Mouse (Mus musculus) embryonic fibroblast, embryonic 13.5 days (primary cell): ENCODE measurements around the gene Eml4. TPM values are rescaled to one million over a fixed set of nuclear protein-coding genes. Genes with fewer than 3 reads are reported as not detected.

Source experiments
- H3K27ac ChIP-seq: 2 replicates; pipeline ENCODE4 v1.5.1; 2012; ENCODE audit warnings: low read length, control low read depth, inconsistent platforms; ENCODE audit not compliant: insufficient read depth
- H3K4me1 ChIP-seq: 2 replicates; pipeline ENCODE4 v1.6.1; 2011; ENCODE audit warnings: low read length; ENCODE audit not compliant: control insufficient read depth, insufficient read depth
- H3K4me3 ChIP-seq: 2 replicates; pipeline ENCODE4 v1.5.1; 2011; ENCODE audit warnings: mild to moderate bottlenecking, control low read depth, low read length; ENCODE audit not compliant: insufficient read depth
- CTCF ChIP-seq: IDR thresholded peaks from 2 replicates; pipeline ENCODE4 v1.5.1; 2011; ENCODE audit warnings: mild to moderate bottlenecking, control low read depth, low read length, moderate library complexity, borderline replicate concordance; ENCODE audit not compliant: insufficient read depth
- POLR2A ChIP-seq: IDR thresholded peaks from 2 replicates; pipeline ENCODE4 v1.6.1; 2011; ENCODE audit warnings: low read depth, mild to moderate bottlenecking, control low read depth, low read length, moderate library complexity
- polyA plus RNA-seq: library from polyadenylated mRNA; stranded (reverse); fragments of >200 nt; gene quantifications from 2 replicates; pipeline ENCODE4 v1.2.4, GENCODE M21; 2011; ENCODE audit warnings: low read depth; ENCODE audit not compliant: missing spikeins, insufficient read length

The Eml4 gene
- polyA plus RNA-seq, 1 experiment, result 41.8 TPM

GRCm38 (mm10) chr17:83443406-83443805, 92.7 kb downstream of the Eml4 start:
- Histone ChIP-seq H3K4me1 (no peaks in the 10 kb centered on the region), H3K27ac (no peak overlapping the region)
- TF ChIP-seq CTCF, result no peak
- no peak for TF ChIP-seq POLR2A

GRCm38 (mm10) chr17:83449583-83449982, 98.9 kb downstream of the Eml4 start:
- H3K4me3 ChIP-seq, result no peak overlapping the region
- H3K27ac ChIP-seq, result no peak overlapping the region
- TF ChIP-seq POLR2A, result no peak
- no peak for TF ChIP-seq CTCF
- no peaks in the 10 kb centered on the region for H3K4me1 ChIP-seq

More at GRCm38 (mm10) chr17:83443406-83443805, 92.7 kb downstream of the Eml4 start:
- no peak overlapping the region for H3K4me3 ChIP-seq

GRCm38 (mm10) chr17:83451367-83451766, 100.6 kb downstream of the Eml4 start:
- Histone ChIP-seq H3K27ac (no peak overlapping the region), H3K4me3 (no peak overlapping the region), H3K4me1 (no peaks in the 10 kb centered on the region)
- TF ChIP-seq POLR2A, result no peak
- no peak for TF ChIP-seq CTCF

- no peak overlapping the region for H3K4me3 ChIP-seq
- no peak overlapping the region for H3K27ac ChIP-seq
- TF ChIP-seq CTCF (no peak), POLR2A (no peak)
- no peaks in the 10 kb centered on the region for H3K4me1 ChIP-seq
Observed at GRCm38 (mm10) chr17:83451796-83452195, 101.1 kb downstream of the Eml4 start.

- TF ChIP-seq POLR2A (no peak), CTCF (no peak)
- no peak overlapping the region for H3K27ac ChIP-seq
- no peak overlapping the region for H3K4me3 ChIP-seq
- no peaks in the 10 kb centered on the region for H3K4me1 ChIP-seq
Observed at GRCm38 (mm10) chr17:83452451-83452850, 101.7 kb downstream of the Eml4 start.

GRCm38 (mm10) chr17:83453587-83453986, 102.9 kb downstream of the Eml4 start:
- Histone ChIP-seq H3K4me1 (no peaks in the 10 kb centered on the region), H3K4me3 (no peak overlapping the region), H3K27ac (no peak overlapping the region)
- TF ChIP-seq CTCF (no peak), POLR2A (no peak)

GRCm38 (mm10) chr17:83457271-83457670, 106.5 kb downstream of the Eml4 start:
- TF ChIP-seq POLR2A (no peak), CTCF (no peak)
- no peak overlapping the region for H3K27ac ChIP-seq
- no peaks in the 10 kb centered on the region for H3K4me1 ChIP-seq
- no peak overlapping the region for H3K4me3 ChIP-seq

- TF ChIP-seq CTCF (no peak), POLR2A (no peak)
- no peak overlapping the region for H3K4me3 ChIP-seq
- H3K4me1 ChIP-seq, result no peaks in the 10 kb centered on the region
- no peak overlapping the region for H3K27ac ChIP-seq
Observed at GRCm38 (mm10) chr17:83465969-83466368, 115.2 kb downstream of the Eml4 start.

- Histone ChIP-seq H3K4me3 (no peak overlapping the region), H3K27ac (no peak overlapping the region), H3K4me1 (no peaks in the 10 kb centered on the region)
- TF ChIP-seq POLR2A (no peak), CTCF (no peak)
Observed at GRCm38 (mm10) chr17:83466697-83467251, 116.0 kb downstream of the Eml4 start.

- H3K4me1 ChIP-seq, result no peaks in the 10 kb centered on the region
- no peak overlapping the region for H3K27ac ChIP-seq
- no peak for TF ChIP-seq POLR2A
- TF ChIP-seq CTCF, result no peak
- H3K4me3 ChIP-seq, result no peak overlapping the region
Observed at GRCm38 (mm10) chr17:83469586-83469985, 118.9 kb downstream of the Eml4 start.

GRCm38 (mm10) chr17:83477089-83477488, 126.4 kb downstream of the Eml4 start:
- Histone ChIP-seq H3K27ac (no peak overlapping the region), H3K4me1 (no peaks in the 10 kb centered on the region), H3K4me3 (no peak overlapping the region)
- no peak for TF ChIP-seq POLR2A
